Mouse (Mus musculus) midbrain, embryonic 16.5 days (tissue): Measurements from ENCODE around the gene Ncaph2. TPM values are rescaled to one million over a fixed set of nuclear protein-coding genes. Genes with fewer than 3 reads are reported as not detected.

Experiments
- ATAC-seq: fragments of 200-750 bp; cut with Nextera tagmentation; 2 replicates; pipeline ENCODE4 v1.8.0; 2017; ENCODE audit warnings: moderate TSS enrichment
- H3K27ac ChIP-seq: fragments of 300-500 bp; sonication (generic); 2 replicates; pipeline ENCODE4 v1.5.1; 2014; ENCODE audit warnings: mild to moderate bottlenecking, low read length, mixed read lengths
- H3K27me3 ChIP-seq: fragments of 300-500 bp; sonication (generic); 2 replicates; pipeline ENCODE4 v1.6.1; 2014; ENCODE audit warnings: low read depth, low read length, mixed read lengths; ENCODE audit not compliant: control insufficient read depth, insufficient read depth
- H3K36me3 ChIP-seq: fragments of 300-500 bp; sonication (generic); 2 replicates; pipeline ENCODE4 v1.6.1; 2014; ENCODE audit warnings: mild to moderate bottlenecking, low read length, moderate library complexity, mixed read lengths; ENCODE audit not compliant: control insufficient read depth, insufficient read depth
- H3K4me1 ChIP-seq: fragments of 300-500 bp; sonication (generic); 2 replicates; pipeline ENCODE4 v1.6.1; 2014; ENCODE audit warnings: mild to moderate bottlenecking, low read length, mixed read lengths; ENCODE audit not compliant: control insufficient read depth, insufficient read depth
- H3K4me2 ChIP-seq: fragments of 300-500 bp; sonication (generic); 2 replicates; pipeline ENCODE4 v1.6.1; 2014; ENCODE audit warnings: mild to moderate bottlenecking, low read length, mixed read lengths
- H3K4me3 ChIP-seq: fragments of 300-500 bp; sonication (generic); 2 replicates; pipeline ENCODE4 v1.5.1; 2014; ENCODE audit warnings: low read depth, mild to moderate bottlenecking, low read length, moderate library complexity, mixed read lengths
- H3K9ac ChIP-seq: fragments of 300-500 bp; sonication (generic); 2 replicates; pipeline ENCODE4 v1.6.1; 2014; ENCODE audit warnings: low read depth, low read length, mixed read lengths
- H3K9me3 ChIP-seq: fragments of 300-500 bp; sonication (generic); replicated peaks from 2 replicates; pipeline ENCODE4 v1.6.1; 2014; ENCODE audit warnings: mild to moderate bottlenecking, low read length, mixed read lengths; ENCODE audit not compliant: control insufficient read depth, poor library complexity, severe bottlenecking
- WGBS: fragments of 180-500 bp; shearing (Covaris S2); extraction: QIAGEN DNeasy Blood & Tissue Kit; methylation state at CpG from one replicate; pipeline ENCODE4 v1.1.7; 2014; 5-methylcytosine and 5-hydroxymethylcytosine counted together
- polyA plus RNA-seq: library from polyadenylated mRNA; unstranded; fragments of >200 nt; fragmentation: Nextera tagmentation; extraction: Ambion mirVana; gene quantifications from 2 replicates; pipeline ENCODE4 v1.2.1, GENCODE M21; 2015

The Ncaph2 gene
- polyA plus RNA-seq, 1 experiment from 2014 or later: 116 TPM

DNA sequence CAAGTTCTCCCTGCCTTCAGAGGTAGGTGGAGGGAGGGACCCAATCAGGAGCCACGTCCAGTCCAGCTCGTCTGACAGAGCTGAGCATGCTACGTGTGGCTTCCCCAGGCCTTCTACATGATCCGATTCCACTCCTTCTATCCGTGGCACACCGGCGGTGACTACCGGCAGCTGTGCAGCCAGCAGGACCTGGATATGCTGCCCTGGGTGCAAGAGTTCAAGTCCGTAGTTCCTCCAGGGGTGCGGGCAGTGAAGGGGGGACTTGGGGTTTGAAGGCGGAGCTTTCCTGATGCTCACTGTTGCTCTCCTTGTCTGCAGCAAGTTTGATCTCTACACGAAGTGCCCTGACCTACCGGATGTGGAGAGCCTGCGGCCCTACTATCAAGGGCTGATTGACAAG lies 19.1 kb upstream of the Ncaph2 start:
- WGBS: 90% methylated on average over 14 of the region's 14 CpGs
- Histone ChIP-seq H3K27me3 (no peaks in the 10 kb centered on the region), H3K27ac (no peak overlapping the region), H3K9ac (no peak overlapping the region), H3K9me3 (no peaks in the 10 kb centered on the region), H3K4me3 (no peak overlapping the region), H3K4me1 (no peaks in the 10 kb centered on the region), H3K36me3 (no peaks in the 10 kb centered on the region), H3K4me2 (no peak overlapping the region)
- no peak for ATAC-seq

DNA sequence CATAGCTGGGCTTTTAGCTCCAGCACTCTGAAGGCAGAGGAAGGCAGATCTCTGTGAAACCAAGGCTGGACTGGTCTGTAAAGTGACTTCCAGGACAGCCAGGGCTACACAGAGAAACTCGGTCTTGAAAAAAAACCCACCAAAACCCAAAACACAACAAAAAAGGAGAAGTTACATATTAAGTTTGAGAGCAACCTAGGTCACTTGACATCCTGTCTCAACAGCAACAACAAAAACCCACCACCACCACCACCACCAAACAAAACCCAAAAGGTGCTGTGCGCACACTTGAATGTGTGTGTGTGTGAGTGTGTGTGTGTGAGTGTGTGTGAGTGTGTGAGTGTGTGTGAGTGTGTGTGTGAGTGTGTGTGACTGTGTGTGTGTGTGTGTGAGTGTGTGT lies 15.8 kb upstream of the Ncaph2 start:
- 93% methylated on average over 2 of the region's 2 CpGs for WGBS
- no peak for ATAC-seq

DNA sequence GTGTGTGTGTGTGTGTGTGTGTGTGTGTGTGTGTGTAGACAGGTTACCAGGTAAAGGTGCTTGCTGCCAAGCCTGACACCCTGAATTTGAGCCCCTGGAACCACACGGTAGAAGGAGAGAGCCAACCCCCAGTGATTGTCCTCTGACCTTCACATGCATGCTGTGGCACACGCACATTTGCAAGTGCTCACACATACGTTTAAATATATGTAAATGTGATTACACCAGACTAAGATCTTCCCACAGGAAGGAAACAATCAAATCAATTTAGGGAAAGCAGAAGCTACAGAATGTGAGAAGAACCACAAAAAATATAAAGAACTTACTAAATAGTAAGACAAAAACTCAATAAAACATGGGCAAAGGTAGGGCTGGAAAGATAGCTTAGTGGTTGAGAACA lies 15.4 kb upstream of the Ncaph2 start:
- Histone ChIP-seq H3K27ac (no peak overlapping the region), H3K4me3 (no peak overlapping the region), H3K4me2 (no peak overlapping the region), H3K27me3 (no peaks in the 10 kb centered on the region), H3K36me3 (no peaks in the 10 kb centered on the region), H3K9me3 (no peaks in the 10 kb centered on the region), H3K9ac (no peak overlapping the region), H3K4me1 (no peaks in the 10 kb centered on the region)
- ATAC-seq: no peak
- 90% methylated on average over 3 of the region's 3 CpGs for WGBS

More for the DNA sequence above, 15.8 kb upstream of the Ncaph2 start:
- Histone ChIP-seq H3K4me2 (no peak overlapping the region), H3K9me3 (no peaks in the 10 kb centered on the region), H3K36me3 (no peaks in the 10 kb centered on the region), H3K4me1 (no peaks in the 10 kb centered on the region), H3K27me3 (no peaks in the 10 kb centered on the region), H3K4me3 (no peak overlapping the region), H3K27ac (no peak overlapping the region), H3K9ac (no peak overlapping the region)

DNA sequence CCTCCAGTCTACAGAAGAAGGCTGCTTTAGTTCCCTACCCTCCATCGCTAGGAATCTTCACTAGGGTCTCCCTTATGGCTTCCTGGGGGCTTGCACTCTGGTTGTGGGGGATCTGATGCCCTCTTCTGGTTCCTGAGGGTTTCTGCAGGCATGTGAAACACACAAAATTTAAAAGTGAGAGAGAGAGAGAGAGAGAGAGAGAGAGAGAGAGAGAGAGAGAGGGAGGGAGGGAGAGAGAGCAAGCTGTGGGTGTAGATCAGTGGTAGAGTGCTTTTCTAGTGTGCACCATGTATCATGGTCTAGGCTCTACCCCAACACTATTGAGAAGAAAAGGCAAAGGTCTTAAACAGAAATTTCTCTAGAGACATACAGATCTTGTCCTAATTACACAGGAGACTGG lies 13.8 kb upstream of the Ncaph2 start:
- WGBS: 36% methylated on average over 1 of the region's 1 CpGs
- H3K36me3 ChIP-seq: no peaks in the 10 kb centered on the region
- H3K9ac ChIP-seq: no peak overlapping the region
- no peak overlapping the region for H3K4me3 ChIP-seq
- no peaks in the 10 kb centered on the region for H3K4me1 ChIP-seq
- ATAC-seq: no peak
- H3K27me3 ChIP-seq: no peaks in the 10 kb centered on the region
- no peak overlapping the region for H3K4me2 ChIP-seq
- no peaks in the 10 kb centered on the region for H3K9me3 ChIP-seq
- H3K27ac ChIP-seq: no peak overlapping the region

DNA sequence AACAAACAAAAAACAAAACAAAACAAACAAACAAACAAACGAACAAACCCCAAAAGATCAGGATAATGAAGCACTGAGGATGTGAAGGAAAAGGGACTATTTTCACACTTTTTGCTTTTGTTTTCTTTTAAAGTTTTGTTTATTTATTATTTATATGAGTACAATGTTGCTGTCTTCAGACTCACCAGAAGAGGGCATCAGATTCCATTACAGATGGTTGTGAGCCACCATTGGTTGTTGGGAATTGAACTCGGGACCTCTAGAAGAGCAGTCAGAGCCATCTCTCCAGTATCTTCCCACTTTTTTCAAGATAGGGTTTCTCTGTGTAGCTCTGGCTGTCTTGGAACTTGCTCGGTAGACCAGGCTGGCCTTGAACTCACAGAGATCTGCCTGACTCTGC lies 12.2 kb upstream of the Ncaph2 start:
- 92% methylated on average over 3 of the region's 3 CpGs for WGBS
- Histone ChIP-seq H3K9ac (no peak overlapping the region), H3K27me3 (no peaks in the 10 kb centered on the region), H3K4me2 (no peak overlapping the region), H3K36me3 (no peaks in the 10 kb centered on the region), H3K4me3 (no peak overlapping the region), H3K27ac (no peak overlapping the region), H3K4me1 (no peaks in the 10 kb centered on the region), H3K9me3 (no peaks in the 10 kb centered on the region)
- ATAC-seq: no peak

DNA sequence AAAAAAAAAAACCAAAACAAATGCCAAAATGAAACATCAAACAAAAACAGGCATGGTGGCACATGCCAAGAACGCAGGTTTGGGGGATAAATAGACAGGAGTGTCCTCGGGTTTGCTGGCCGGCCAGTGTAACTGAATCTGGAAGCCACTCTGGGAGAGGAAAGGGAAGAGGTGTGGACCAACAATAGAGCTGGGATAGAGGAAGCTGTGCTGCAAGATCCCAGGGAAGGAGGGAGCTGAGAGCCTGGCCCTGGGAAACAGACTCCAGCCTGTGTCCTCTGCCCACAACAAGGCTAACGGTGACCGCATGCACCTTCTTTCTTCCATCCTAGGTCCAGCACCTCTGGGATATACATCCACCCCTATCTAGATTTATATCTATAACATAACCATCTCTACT lies 5.1 kb upstream of the Ncaph2 start:
- Histone ChIP-seq H3K27ac (no peak overlapping the region), H3K27me3 (no peaks in the 10 kb centered on the region), H3K9ac (no peak overlapping the region), H3K9me3 (no peaks in the 10 kb centered on the region), H3K4me1 (peaks cover 11% of the 10 kb centered on the region), H3K4me2 (no peak overlapping the region), H3K36me3 (peaks cover 21% of the 10 kb centered on the region; the same call in 1 of the 2 replicates), H3K4me3 (no peak overlapping the region)
- WGBS: 92% methylated on average over 5 of the region's 5 CpGs
- no peak for ATAC-seq

DNA sequence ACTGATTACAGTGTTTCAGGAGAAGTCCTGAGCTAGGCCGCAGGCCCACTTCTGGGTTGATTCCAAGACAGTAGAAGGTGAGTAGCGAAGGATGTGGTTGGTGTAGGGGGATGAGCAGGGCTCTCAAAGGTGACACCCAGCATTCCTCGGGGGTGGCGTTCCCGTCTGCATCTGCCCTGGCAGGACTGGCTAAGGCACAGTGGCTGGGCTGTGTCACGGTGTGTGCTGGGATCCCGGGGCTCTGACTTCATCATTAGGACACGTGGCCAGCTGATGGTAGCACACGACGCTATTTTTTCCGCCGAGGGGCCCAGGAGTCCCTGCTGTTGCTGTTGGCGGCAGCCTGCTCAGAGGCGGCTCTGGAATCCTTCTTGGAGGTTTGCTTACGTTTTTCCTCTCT lies 4.2 kb upstream of the Ncaph2 start:
- H3K9ac ChIP-seq: no peak overlapping the region
- no peaks in the 10 kb centered on the region for H3K9me3 ChIP-seq
- 90% methylated on average over 15 of the region's 15 CpGs for WGBS
- no peak overlapping the region for H3K4me3 ChIP-seq
- H3K4me1 ChIP-seq: peaks cover 11% of the 10 kb centered on the region
- no peak overlapping the region for H3K4me2 ChIP-seq
- H3K27ac ChIP-seq: no peak overlapping the region
- H3K27me3 ChIP-seq: no peaks in the 10 kb centered on the region
- ATAC-seq: no peak
- peaks cover 21% of the 10 kb centered on the region; the same call in 1 of the 2 replicates for H3K36me3 ChIP-seq

DNA sequence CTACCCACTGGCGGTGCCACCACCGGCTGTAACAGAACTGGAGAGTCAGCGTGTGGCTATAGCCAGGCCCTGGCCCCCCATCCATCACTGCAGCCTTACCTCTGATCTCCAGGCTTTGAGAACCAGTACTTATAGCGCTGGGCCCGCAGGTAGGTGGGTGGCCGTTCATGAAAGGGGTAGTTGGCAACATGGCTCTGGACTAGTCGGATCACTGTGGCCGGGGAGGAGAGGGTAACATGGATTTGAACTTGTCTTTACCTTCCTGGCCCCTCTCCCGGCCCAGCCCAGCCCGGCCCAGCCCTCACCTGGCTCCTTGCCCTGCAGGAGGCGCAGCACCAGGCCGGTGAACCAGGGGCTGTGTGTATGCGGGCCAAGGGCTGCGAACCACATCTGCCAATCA lies 3.5 kb upstream of the Ncaph2 start:
- 92% methylated on average over 14 of the region's 14 CpGs for WGBS

DNA sequence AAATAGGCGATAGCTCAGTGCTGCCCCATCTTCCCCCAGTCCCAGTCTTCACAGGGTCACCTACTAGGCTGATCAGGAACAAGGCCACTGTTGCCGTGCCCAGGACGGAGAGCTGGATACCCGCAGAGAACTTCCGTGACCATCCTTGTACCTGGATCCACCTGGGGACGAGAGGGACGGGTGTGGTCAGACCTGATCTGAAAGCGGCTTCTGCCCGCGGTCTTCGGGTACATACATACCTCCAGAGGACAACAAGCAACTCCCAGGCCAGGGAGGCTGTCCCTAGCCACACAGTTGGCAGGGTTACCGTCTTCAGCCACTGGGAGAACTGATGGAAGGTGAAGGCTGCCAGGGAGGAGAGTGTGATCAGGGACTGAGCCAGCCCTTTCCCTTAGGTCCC lies 2.7 kb upstream of the Ncaph2 start:
- H3K9me3 ChIP-seq: no peaks in the 10 kb centered on the region
- no peak overlapping the region for H3K9ac ChIP-seq
- ATAC-seq: no peak
- no peak overlapping the region for H3K4me2 ChIP-seq
- H3K27ac ChIP-seq: no peak overlapping the region
- WGBS: 95% methylated on average over 12 of the region's 12 CpGs
- no peaks in the 10 kb centered on the region for H3K27me3 ChIP-seq
- H3K36me3 ChIP-seq: peaks cover 21% of the 10 kb centered on the region; the same call in 1 of the 2 replicates
- no peak overlapping the region for H3K4me3 ChIP-seq
- peaks cover 25% of the 10 kb centered on the region for H3K4me1 ChIP-seq

More for the DNA sequence above, 3.5 kb upstream of the Ncaph2 start:
- no peak overlapping the region for H3K9ac ChIP-seq
- H3K4me3 ChIP-seq: no peak overlapping the region
- H3K27me3 ChIP-seq: no peaks in the 10 kb centered on the region
- no peak overlapping the region for H3K4me2 ChIP-seq
- H3K36me3 ChIP-seq: peaks cover 21% of the 10 kb centered on the region; the same call in 1 of the 2 replicates
- peaks cover 19% of the 10 kb centered on the region for H3K4me1 ChIP-seq
- ATAC-seq: no peak
- H3K9me3 ChIP-seq: no peaks in the 10 kb centered on the region
- no peak overlapping the region for H3K27ac ChIP-seq
